Mouse (Mus musculus) CD4-positive helper T cell, adult 2 months (primary cell): Measurements from ENCODE around the gene Lair1.
"Not testable (repeated sequence)": the region's sequence is repeated elsewhere in the genome, so short reads cannot be mapped to it uniquely, and the experiment has no call there.

ENCODE experiments used
- DNase-seq: peaks from one replicate; pipeline ENCODE4 v3.0.0-alpha.2; 2012; ENCODE audit warnings: low read depth, missing footprints, low spot score

Gene Lair1

GRCm38 (mm10) chr7:4003996-4004395 lies 59.0 kb downstream of the Lair1 start:
- not testable (repeated sequence) for DNase-seq

- DNase-seq = no peak
Observed at GRCm38 (mm10) chr7:3962017-3962416, 101.0 kb downstream of the Lair1 start.

GRCm38 (mm10) chr7:3957387-3957786 lies 105.6 kb downstream of the Lair1 start:
- DNase-seq = no peak
